Mouse (Mus musculus): Measurements from ENCODE around the gene Trcg1. TPM values are rescaled to one million over a fixed set of nuclear protein-coding genes. Genes with fewer than 3 reads are reported as not detected.

The Trcg1 gene
- polyA plus RNA-seq, 1 experiment = not detected

DNA sequence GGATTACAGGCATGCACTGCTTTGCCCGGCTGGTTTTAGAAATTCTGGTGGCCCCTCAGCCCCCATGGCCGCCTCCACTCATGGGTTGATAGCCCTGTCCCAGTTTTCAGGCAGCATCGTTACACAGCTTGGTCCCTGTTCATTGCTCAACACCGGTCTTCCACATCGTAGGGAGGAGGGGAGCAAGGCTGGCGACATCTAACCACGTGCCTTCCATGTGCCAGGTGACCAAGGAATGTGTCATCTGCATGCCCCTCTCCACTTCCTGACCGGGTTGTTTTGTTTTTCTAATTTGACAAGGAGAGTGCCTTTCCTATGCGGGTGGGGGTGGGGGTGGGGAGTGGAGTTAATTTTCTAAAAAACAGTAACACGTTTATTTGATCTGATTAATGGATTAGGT, 31.7 kb downstream of the Trcg1 start:
- Histone ChIP-seq H3K4me3 (replicated peaks) (no peak overlapping the region), H3K4me1 (ENCODE audit: control insufficient read depth) (peaks cover 19% of the 10 kb centered on the region), H3K9me3 (ENCODE audit: control insufficient read depth, low read length) (no peaks in the 10 kb centered on the region), H3K36me3 (ENCODE audit: control insufficient read depth) (no peaks in the 10 kb centered on the region), H3K27me3 (ENCODE audit: control insufficient read depth) (peaks cover 64% of the 10 kb centered on the region)
- no peak for TF ChIP-seq GATA1 (IDR thresholded peaks at IDR 0.05; ENCODE audit: low read length)
- TF ChIP-seq TAL1 (IDR thresholded peaks at IDR 0.05; ENCODE audit: low read length) = no peak

DNA sequence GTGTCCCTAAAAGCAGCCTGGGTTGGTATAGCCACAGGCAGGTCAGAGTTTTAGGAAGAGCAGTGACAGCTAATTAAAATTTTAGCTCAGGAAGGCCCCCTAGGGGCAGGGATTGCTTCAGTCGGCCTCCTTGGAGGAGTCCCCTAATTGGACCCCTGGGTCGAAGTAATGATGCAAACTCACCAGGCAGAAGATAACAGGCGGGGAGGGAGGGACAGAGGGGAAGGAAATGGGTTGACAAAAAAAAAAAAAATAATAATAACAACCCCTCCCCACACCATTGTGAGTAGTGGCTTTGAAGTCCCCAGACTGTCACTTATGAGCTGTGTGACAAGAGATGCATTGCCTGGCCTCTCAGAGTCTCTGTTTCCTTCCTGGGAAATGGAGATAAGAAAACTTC, 32.2 kb downstream of the Trcg1 start:
- H3K4me1 ChIP-seq (ENCODE audit: control insufficient read depth) = peaks cover 14% of the 10 kb centered on the region
- H3K27me3 ChIP-seq (ENCODE audit: control insufficient read depth) = peaks cover 68% of the 10 kb centered on the region
- H3K9me3 ChIP-seq (ENCODE audit: control insufficient read depth, low read length) = no peaks in the 10 kb centered on the region
- TF ChIP-seq TAL1 (IDR thresholded peaks at IDR 0.05; ENCODE audit: low read length) = no peak
- no peak for TF ChIP-seq GATA1 (IDR thresholded peaks at IDR 0.05; ENCODE audit: low read length)
- no peaks in the 10 kb centered on the region for H3K36me3 ChIP-seq (ENCODE audit: control insufficient read depth)
- no peak overlapping the region for H3K4me3 ChIP-seq (replicated peaks)

DNA sequence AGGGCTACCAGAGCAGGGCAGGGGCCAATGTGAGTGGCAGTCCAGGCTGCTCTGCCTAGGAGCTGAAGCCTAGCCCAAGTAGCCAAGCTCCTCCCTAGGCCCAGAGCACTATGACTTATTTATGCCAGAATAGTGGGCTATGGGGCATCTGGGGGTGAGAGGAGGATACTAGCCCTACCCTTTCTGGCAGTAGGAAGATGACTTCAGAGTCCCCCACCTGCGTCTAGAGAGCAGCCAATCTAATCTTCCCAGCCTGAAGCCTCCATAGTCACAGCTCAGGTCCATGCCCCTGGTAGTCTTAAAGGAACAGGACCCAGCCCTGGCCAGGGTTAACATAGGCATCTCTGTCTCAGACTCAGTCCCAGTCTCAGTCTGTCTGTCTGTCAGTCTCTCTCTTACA, 33.0 kb downstream of the Trcg1 start:
- no peaks in the 10 kb centered on the region for H3K9me3 ChIP-seq (ENCODE audit: control insufficient read depth, low read length)
- peaks cover 71% of the 10 kb centered on the region for H3K27me3 ChIP-seq (ENCODE audit: control insufficient read depth)
- peaks cover 12% of the 10 kb centered on the region for H3K4me1 ChIP-seq (ENCODE audit: control insufficient read depth)
- no peak overlapping the region for H3K4me3 ChIP-seq (replicated peaks)
- H3K36me3 ChIP-seq (ENCODE audit: control insufficient read depth) = no peaks in the 10 kb centered on the region
- TF ChIP-seq TAL1 (IDR thresholded peaks at IDR 0.05; ENCODE audit: low read length) = no peak
- no peak for TF ChIP-seq GATA1 (IDR thresholded peaks at IDR 0.05; ENCODE audit: low read length)

DNA sequence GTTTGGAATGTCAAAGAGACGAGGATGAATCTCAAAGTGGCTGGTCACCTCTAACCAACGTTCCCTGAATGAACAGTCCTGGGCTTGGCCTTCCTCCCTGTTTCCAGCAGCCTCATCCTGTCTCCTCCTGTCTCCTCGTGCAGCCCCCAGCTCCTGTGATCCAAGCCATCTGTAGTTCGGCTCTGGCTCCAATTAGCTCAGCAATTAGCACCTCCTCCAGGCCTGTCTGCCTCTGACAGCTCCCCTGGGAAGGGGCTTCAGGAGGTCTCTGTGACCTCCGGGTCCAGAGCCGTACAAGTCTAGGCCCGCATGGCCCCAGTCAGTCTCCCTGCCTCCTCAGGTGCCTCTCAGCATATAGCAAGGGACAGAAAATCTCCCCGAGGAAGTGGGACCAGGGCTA, 34.0 kb downstream of the Trcg1 start:
- H3K4me1 ChIP-seq (ENCODE audit: control insufficient read depth) = peaks cover 12% of the 10 kb centered on the region
- no peaks in the 10 kb centered on the region for H3K9me3 ChIP-seq (ENCODE audit: control insufficient read depth, low read length)
- peaks cover 71% of the 10 kb centered on the region for H3K27me3 ChIP-seq (ENCODE audit: control insufficient read depth)
- no peak overlapping the region for H3K4me3 ChIP-seq (replicated peaks)
- no peaks in the 10 kb centered on the region for H3K36me3 ChIP-seq (ENCODE audit: control insufficient read depth)
- TF ChIP-seq TAL1 (IDR thresholded peaks at IDR 0.05; ENCODE audit: low read length) (no peak), GATA1 (IDR thresholded peaks at IDR 0.05; ENCODE audit: low read length) (no peak)

DNA sequence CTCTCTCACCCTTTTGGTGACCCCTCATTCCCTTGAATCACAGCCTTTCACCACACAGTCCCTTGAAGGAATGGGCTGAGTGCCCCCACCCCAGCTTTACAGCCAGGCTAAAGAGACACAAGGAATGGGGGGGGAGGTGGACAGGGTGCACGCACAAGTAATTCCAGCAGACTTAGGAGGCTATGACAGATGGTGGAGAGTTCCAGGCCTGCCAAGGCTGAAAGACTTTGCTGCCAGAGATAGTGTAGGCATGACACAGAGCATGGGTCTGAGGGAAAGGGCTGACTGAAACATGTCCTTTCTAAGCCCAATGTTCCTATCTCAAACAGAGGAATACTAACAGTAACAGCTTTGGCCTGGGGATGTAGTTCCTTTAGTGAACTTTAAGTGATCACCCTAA, 34.7 kb downstream of the Trcg1 start:
- H3K36me3 ChIP-seq (ENCODE audit: control insufficient read depth) = no peaks in the 10 kb centered on the region
- H3K9me3 ChIP-seq (ENCODE audit: control insufficient read depth, low read length) = no peaks in the 10 kb centered on the region
- peaks cover 12% of the 10 kb centered on the region for H3K4me1 ChIP-seq (ENCODE audit: control insufficient read depth)
- TF ChIP-seq TAL1 (IDR thresholded peaks at IDR 0.05; ENCODE audit: low read length) = no peak
- TF ChIP-seq GATA1 (IDR thresholded peaks at IDR 0.05; ENCODE audit: low read length) = no peak
- H3K27me3 ChIP-seq (ENCODE audit: control insufficient read depth) = peaks cover 67% of the 10 kb centered on the region
- H3K4me3 ChIP-seq (replicated peaks) = no peak overlapping the region

DNA sequence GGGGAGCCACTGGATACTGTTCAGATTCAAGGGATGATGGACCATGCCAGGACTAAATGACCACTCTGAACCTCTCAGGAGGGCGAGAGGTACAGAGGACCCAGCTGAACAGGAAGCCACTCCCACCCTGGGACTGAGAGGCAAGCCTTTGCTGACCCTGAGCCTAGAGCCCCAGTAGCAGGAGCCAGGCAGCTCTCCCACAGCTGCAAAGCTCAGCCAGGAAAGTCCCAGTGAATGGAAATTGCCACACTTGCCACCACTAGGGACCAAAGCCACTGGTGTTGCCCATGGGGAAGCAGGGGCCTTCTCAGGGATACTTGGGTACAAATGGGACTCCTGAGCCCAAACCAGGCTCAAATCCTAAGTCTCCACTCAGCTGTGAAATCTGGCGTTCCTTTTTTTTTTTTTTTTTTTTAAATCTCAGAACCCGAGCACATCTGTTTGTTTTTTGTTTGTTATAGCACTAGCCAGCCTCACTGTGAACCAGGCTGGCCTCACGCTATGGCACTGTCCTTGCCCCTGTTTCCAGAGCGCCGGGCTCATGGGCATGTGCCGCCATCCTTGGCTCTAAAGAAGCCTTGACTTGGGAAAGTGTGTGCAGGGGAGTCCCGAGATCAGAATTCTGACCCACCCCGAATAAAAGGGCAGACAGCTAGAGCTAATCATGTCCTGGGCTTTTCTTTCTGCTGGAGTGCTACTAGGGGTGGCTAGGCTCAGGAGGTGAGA, 35.6 kb downstream of the Trcg1 start:
- TF ChIP-seq TAL1 (IDR thresholded peaks at IDR 0.05; ENCODE audit: low read length) = no peak
- Histone ChIP-seq H3K27me3 (ENCODE audit: control insufficient read depth) (peaks cover 66% of the 10 kb centered on the region), H3K4me1 (ENCODE audit: control insufficient read depth) (peaks cover 12% of the 10 kb centered on the region), H3K4me3 (replicated peaks) (no peak overlapping the region), H3K9me3 (ENCODE audit: control insufficient read depth, low read length) (no peaks in the 10 kb centered on the region), H3K36me3 (ENCODE audit: control insufficient read depth) (no peaks in the 10 kb centered on the region)

DNA sequence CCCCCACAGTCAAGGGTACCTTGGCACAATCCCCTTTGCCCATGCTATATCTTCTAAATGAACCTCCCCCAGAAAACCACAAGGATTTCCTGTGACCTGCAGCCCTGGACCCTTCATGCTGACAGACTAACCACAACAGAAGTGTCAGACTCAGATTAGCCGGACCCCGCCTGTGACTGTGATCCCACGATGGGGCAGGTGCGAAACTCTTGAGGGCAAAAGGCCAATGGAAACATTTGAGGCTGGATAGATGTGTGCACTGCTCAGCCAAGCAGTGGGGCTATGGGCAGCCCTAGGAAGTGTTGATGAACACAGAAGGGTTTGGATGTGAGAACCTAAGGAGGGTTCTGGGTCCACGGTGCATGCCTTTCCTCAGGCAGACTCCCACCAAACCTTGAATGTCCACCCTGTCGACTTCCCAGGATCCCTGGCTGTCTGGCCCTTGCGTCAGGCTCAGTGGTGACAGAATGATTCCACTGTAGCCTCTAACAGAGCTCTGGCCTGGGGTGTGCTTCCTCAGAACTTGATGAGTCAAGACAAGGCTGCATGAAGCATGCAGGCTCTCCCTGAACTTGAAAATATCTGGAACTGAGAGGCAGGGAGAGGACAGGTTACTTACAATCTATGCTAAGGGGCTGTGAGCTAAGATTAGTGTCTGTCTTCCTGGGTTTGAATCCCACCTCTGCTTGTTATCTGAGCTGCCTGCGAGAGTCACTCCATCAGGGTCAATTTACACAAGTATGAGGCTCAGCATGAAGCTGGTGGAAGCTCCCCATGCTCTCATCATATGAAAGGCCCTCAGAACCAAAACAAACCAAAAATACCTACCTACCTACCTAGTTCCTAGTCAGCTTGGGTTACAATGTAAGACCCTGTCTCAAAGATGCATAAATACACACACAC, 36.8 kb downstream of the Trcg1 start:
- Histone ChIP-seq H3K9me3 (ENCODE audit: control insufficient read depth, low read length) (no peaks in the 10 kb centered on the region), H3K4me1 (ENCODE audit: control insufficient read depth) (peaks cover 10% of the 10 kb centered on the region), H3K36me3 (ENCODE audit: control insufficient read depth) (no peaks in the 10 kb centered on the region), H3K4me3 (replicated peaks) (no peak overlapping the region), H3K27me3 (ENCODE audit: control insufficient read depth) (peaks cover 57% of the 10 kb centered on the region)
- TF ChIP-seq TAL1 (IDR thresholded peaks at IDR 0.05; ENCODE audit: low read length) (no peak), GATA1 (IDR thresholded peaks at IDR 0.05; ENCODE audit: low read length) (no peak)

DNA sequence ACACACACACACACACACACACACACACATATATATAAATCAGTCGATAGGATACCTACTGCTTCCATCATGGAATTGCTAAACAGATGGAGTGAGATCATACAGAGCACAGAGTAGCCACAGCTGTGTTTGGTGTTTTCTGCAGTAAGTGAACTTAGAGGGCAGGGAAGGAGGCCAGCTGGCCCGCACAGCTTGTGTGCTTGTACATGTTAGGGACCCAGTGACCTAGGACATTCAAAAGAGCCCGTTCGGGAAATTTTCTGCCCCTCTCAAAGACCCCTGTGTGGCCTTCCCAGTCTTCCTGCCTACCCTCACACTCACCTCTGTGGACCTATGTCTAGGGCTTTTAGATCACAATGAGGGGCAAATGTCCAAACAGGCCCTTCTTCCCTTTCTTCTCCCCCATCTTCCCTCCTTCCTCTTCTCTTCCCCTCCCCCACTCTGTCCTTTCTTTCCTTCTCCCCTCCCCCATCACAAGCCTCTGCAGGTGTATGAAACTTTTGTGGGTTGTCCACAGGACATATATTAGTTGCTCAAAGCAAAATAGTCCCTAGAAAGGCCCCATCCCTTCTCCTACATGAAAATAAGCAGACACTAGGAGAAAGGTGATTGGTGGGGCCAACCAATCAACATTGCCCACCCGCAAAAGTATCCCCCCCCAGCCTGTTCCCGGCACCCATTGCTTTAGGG, 37.6 kb downstream of the Trcg1 start:
- TF ChIP-seq GATA1 (IDR thresholded peaks at IDR 0.05; ENCODE audit: low read length) (no peak), TAL1 (IDR thresholded peaks at IDR 0.05; ENCODE audit: low read length) (no peak)
- Histone ChIP-seq H3K4me1 (ENCODE audit: control insufficient read depth) (peaks cover 3% of the 10 kb centered on the region), H3K4me3 (replicated peaks) (no peak overlapping the region), H3K36me3 (ENCODE audit: control insufficient read depth) (no peaks in the 10 kb centered on the region), H3K9me3 (ENCODE audit: control insufficient read depth, low read length) (no peaks in the 10 kb centered on the region), H3K27me3 (ENCODE audit: control insufficient read depth) (peaks cover 61% of the 10 kb centered on the region)

DNA sequence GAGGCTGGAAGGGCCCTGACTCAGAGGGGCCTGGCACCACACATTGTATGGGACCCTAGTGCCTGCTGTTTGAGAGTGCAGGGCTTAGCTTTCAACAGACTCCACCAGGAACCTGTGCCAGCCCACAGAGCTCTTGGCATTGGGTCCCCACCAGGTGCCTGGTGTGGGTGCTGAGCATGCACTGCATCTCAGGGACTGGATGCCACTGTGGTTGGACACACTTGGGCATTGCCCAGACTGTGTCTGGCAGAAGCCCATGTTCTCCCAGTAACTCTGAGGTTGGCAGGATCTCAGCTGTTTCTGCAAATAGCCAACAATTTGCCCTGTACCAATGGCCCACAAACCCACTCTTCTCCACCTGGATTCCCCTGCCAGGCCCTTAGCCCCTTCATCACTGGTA, 40.0 kb downstream of the Trcg1 start:
- H3K4me3 ChIP-seq (replicated peaks) = no peak overlapping the region
- TF ChIP-seq GATA1 (IDR thresholded peaks at IDR 0.05; ENCODE audit: low read length) (no peak), TAL1 (IDR thresholded peaks at IDR 0.05; ENCODE audit: low read length) (no peak)
- no peaks in the 10 kb centered on the region for H3K9me3 ChIP-seq (ENCODE audit: control insufficient read depth, low read length)
- H3K4me1 ChIP-seq (ENCODE audit: control insufficient read depth) = no peaks in the 10 kb centered on the region; the same call in none of the 2 replicates
- peaks cover 58% of the 10 kb centered on the region for H3K27me3 ChIP-seq (ENCODE audit: control insufficient read depth)
- no peaks in the 10 kb centered on the region for H3K36me3 ChIP-seq (ENCODE audit: control insufficient read depth)
